9 mouse cellular contexts compared by ENCODE assay signal in genomic region chr2:90866524-90866923, GRCm38 (mm10). TPM values are rescaled to one million over a fixed set of nuclear protein-coding genes. Genes with fewer than 3 reads are reported as not detected.
A peak's percentile ranks its signal among the peaks of the same experiment; 100 is the strongest.
DNase-seq lines count a peak whose midpoint lies in the region; ATAC-seq and TF ChIP-seq lines count a peak whose summit lies in the region.
"Had no signal": no experiment of that assay in that cellular context is flagged by ENCODE, and none has a peak within 500 bp of the region (broad histone marks: within the 10 kb centered on the region; RNA-seq: fewer than 3 reads in every experiment).

No protein-coding gene starts in this region.

- H3K9ac ChIP-seq in hindbrain, embryonic 14.5 days: no peak overlapping the region

- 0 out of 2 replicates have a peak, but pooled peaks cover 1% of the 10 kb centered on the region for H3K4me1 ChIP-seq in hindbrain, embryonic 14.5 days (replicated peaks; ENCODE audit: control insufficient read depth, insufficient read depth, low read length)

- H3K27ac ChIP-seq in hindbrain, embryonic 14.5 days: no peak overlapping the region

- H3K4me3 ChIP-seq in hindbrain, embryonic 14.5 days (replicated peaks; ENCODE audit: low read length): no peak overlapping the region
- H3K4me3 ChIP-seq: myocyte had no signal

- WGBS in hindbrain, embryonic 14.5 days: 19% methylated on average over 3 of the region's 3 CpGs

- in situ Hi-C loops in Patski (cut with MboI; ENCODE audit: low pct_unique_long_range_greater_than_20kb): no loop called here

- H3K36me3 ChIP-seq in hindbrain, embryonic 14.5 days (replicated peaks; ENCODE audit: control insufficient read depth, insufficient read depth): peaks cover 62% of the 10 kb centered on the region

- POLR2A ChIA-PET in Patski (lab: Charles Lee): interaction anchor here (0.6 to 1.0 kb wide), 2 partner anchors 202 to 215 kb away, joined by 3 to 4 read pairs; no protein-coding TSS in a partner anchor

- no peaks in the 10 kb centered on the region for H3K27me3 ChIP-seq in Patski
- no peaks in the 10 kb centered on the region for H3K27me3 ChIP-seq in hindbrain, embryonic 14.5 days (ENCODE audit: control insufficient read depth, insufficient read depth, low read length)

- CTCF ChIA-PET in Patski (lab: Charles Lee): interaction anchor here (0.7 to 4.1 kb wide), 29 partner anchors 9 to 203 kb away, joined by 3 to 20 read pairs (median 4); partner anchors contain the start of gene Slc39a13

- no peaks in the 10 kb centered on the region for H3K9me3 ChIP-seq in hindbrain, embryonic 14.5 days (ENCODE audit: control insufficient read depth, low read length)

- H3K4me2 ChIP-seq in hindbrain, embryonic 14.5 days (replicated peaks): no peak overlapping the region

- TF ChIP-seq CTCF in Patski (IDR thresholded peaks at IDR 0.05): peak; percentile 95

- DNase-seq in Patski (ENCODE audit: low read depth, low spot score): no peak
- DNase-seq in cerebellum, postnatal 25 days: peak; percentile 82 to 92
- DNase-seq in frontal cortex, postnatal 25 days (ENCODE audit: low spot score in 2 of 2): peak; percentile 74 to 84
- peak; percentile 93 for DNase-seq in hindbrain, embryonic 14.5 days (ENCODE audit: low spot score)
- peak; percentile 80 to 84 for DNase-seq in layer of hippocampus, postnatal 36 days
- peak; percentile 91 for DNase-seq in lung, postnatal 14 days
- DNase-seq in retina, postnatal 1 day: peak; percentile 79
- DNase-seq in thymus, postnatal 36 days: peak; percentile 70 to 72

- peak; percentile 54 for ATAC-seq in Patski
- ATAC-seq in hindbrain, embryonic 14.5 days (ENCODE audit: low FRiP score): peak; percentile 90

RNA-seq across cellular contexts. Expression of gene C1qtnf4, which starts 19.1 kb away (rescaled TPM):
- 0.04 TPM for polyA plus RNA-seq in Patski (2021)
- 182 and 189 TPM in 2 replicates for polyA plus RNA-seq in hindbrain, embryonic 14.5 days (2014; fragmentation: Nextera tagmentation; extraction: Ambion mirVana)
- 100 to 1,000 TPM; 195 to 200 TPM for total RNA-seq in layer of hippocampus, postnatal 36 days (2021)

RNA-seq across cellular contexts. Expression of gene Mtch2, which starts 19.6 kb away (rescaled TPM):
- polyA plus RNA-seq in Patski (2021): 237 TPM
- 270 and 276 TPM in 2 replicates for polyA plus RNA-seq in hindbrain, embryonic 14.5 days (2014; fragmentation: Nextera tagmentation; extraction: Ambion mirVana)
- total RNA-seq in layer of hippocampus, postnatal 36 days (2021): 100 to 1,000 TPM; 120 to 137 TPM

RNA-seq across cellular contexts. Expression of gene Kbtbd4, which starts 38.0 kb away (rescaled TPM):
- 33.0 TPM for polyA plus RNA-seq in Patski (2021)
- polyA plus RNA-seq in hindbrain, embryonic 14.5 days (2014; fragmentation: Nextera tagmentation; extraction: Ambion mirVana): 44.2 and 45.5 TPM in 2 replicates
- 10 to 100 TPM; 34.0 to 44.0 TPM for total RNA-seq in layer of hippocampus, postnatal 36 days (2021)

RNA-seq across cellular contexts. Expression of gene Ndufs3, which starts 38.1 kb away (rescaled TPM):
- 216 TPM for polyA plus RNA-seq in Patski (2021)
- polyA plus RNA-seq in hindbrain, embryonic 14.5 days (2014; fragmentation: Nextera tagmentation; extraction: Ambion mirVana): 216 and 227 TPM in 2 replicates
- total RNA-seq in layer of hippocampus, postnatal 36 days (2021): 100 to 1,000 TPM; 228 to 253 TPM

Comparison
In these comparisons a context has a peak if more than half of its experiments do, and no peak if none do; other contexts are left out.
1. RNA of gene C1qtnf4, which starts 19.1 kb away (polyA plus RNA-seq): 182 to 189 TPM in hindbrain, embryonic 14.5 days; 0.04 TPM in Patski (single experiment); every median in the first group is over 100 times any median in the second.